ENCODE assay signal across 19 mouse cellular contexts in the genomic region with DNA sequence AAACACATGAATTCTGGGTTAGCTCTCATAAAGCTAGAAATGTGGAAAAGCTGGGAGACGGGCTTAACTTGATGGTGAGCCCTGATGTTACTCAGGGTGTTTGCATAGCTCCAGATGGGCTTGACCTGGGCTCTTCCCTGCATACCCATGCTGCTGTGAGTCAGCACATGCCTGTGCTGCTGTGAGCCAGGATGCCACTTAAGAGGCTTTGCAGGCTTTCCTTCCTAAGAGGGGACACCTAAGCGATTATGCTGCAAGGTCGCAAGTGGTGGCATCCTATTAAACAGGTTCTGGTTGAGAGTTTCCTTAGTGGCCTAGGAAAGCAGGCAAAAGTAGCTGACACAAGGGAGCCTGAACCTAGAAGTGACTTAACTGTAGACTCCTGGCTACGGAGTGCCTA.
"Had no signal": no experiment of that assay in that cellular context is flagged by ENCODE, and none has a peak within 500 bp of the region (broad histone marks: within the 10 kb centered on the region; RNA-seq: fewer than 3 reads in every experiment).

No protein-coding gene starts in this region.

- H3K27ac ChIP-seq: limb, embryonic 10.5 days; limb, embryonic 13.5 days; liver, embryonic 12.5 days; liver, embryonic 15.5 days; macrophage; midbrain, embryonic 12.5 days; midbrain, embryonic 15.5 days; neural tube, embryonic 12.5 days; neural tube, embryonic 15.5 days; stomach, embryonic 15.5 days had no signal

- H3K27me3 ChIP-seq: limb, embryonic 13.5 days; liver, embryonic 12.5 days; liver, embryonic 15.5 days; midbrain, embryonic 12.5 days; midbrain, embryonic 15.5 days; neural tube, embryonic 12.5 days; neural tube, embryonic 15.5 days; stomach, embryonic 15.5 days had no signal

- ATAC-seq: liver, embryonic 12.5 days; midbrain, embryonic 15.5 days had no signal

- H3K4me2 ChIP-seq: limb, embryonic 13.5 days; liver, embryonic 12.5 days; liver, embryonic 15.5 days; midbrain, embryonic 12.5 days; midbrain, embryonic 15.5 days; neural tube, embryonic 12.5 days; neural tube, embryonic 15.5 days; stomach, embryonic 15.5 days had no signal

- H3K9me3 ChIP-seq: limb, embryonic 10.5 days; limb, embryonic 13.5 days; liver, embryonic 12.5 days; liver, embryonic 15.5 days; midbrain, embryonic 12.5 days; midbrain, embryonic 15.5 days; neural tube, embryonic 12.5 days; neural tube, embryonic 15.5 days; stomach, embryonic 15.5 days had no signal

- H3K9ac ChIP-seq: liver, embryonic 12.5 days; liver, embryonic 15.5 days; midbrain, embryonic 12.5 days; midbrain, embryonic 15.5 days; neural tube, embryonic 12.5 days; neural tube, embryonic 15.5 days; stomach, embryonic 15.5 days had no signal

- H3K4me3 ChIP-seq: limb, embryonic 10.5 days; limb, embryonic 13.5 days; liver, embryonic 12.5 days; liver, embryonic 15.5 days; midbrain, embryonic 12.5 days; midbrain, embryonic 15.5 days; neural tube, embryonic 12.5 days; neural tube, embryonic 15.5 days; stomach, embryonic 15.5 days had no signal

- DNase-seq: kidney, adult 8-10 months; kidney, postnatal 14 days; kidney, postnatal 4 days; layer of hippocampus, adult 9-11 months; liver; lung, adult 18-20 months; right cerebral cortex, postnatal 25 days; spleen, adult 18-20 months; thymus, postnatal 36 days had no signal
